In the genomic region with DNA sequence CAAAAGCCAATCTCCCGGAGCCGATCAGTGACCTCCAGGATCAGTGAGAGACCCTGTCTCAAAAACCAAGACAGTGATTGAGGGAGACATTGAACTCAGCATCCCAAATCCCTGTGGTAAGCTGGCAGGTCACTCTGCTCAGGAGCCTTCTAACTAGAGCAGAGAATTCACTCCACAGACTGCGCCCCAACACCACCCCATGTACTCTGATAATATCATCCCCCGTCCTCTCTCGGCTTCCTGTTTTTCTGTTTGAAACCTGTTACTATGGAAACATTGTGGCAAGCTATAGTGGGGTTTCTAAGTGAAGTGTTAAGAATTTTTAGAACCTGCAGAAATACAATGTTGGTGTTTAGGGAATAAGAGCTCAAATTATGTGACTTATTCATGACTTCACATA, we compare ENCODE assay signal across 8 mouse cellular contexts. TPM values are rescaled to one million over a fixed set of nuclear protein-coding genes. Genes with fewer than 3 reads are reported as not detected.
DNase-seq lines count a peak whose midpoint lies in the region; ATAC-seq lines count a peak whose summit lies in the region.

No protein-coding gene starts in this region.

- H3K4me3 ChIP-seq in liver, embryonic 11.5 days (ENCODE audit: low read depth, low read length), result no peak overlapping the region

- peaks cover 8% of the 10 kb centered on the region for H3K4me1 ChIP-seq in liver, embryonic 11.5 days (replicated peaks; ENCODE audit: control insufficient read depth, insufficient read depth, low read length)

- DNase-seq in frontal cortex, postnatal 25 days (ENCODE audit: low spot score in 2 of 2), result no peak
- peak; percentile 46 for DNase-seq in right cerebral cortex, adult 18-20 months
- no peak for DNase-seq in right cerebral cortex, postnatal 25 days
- peak; percentile 83 for DNase-seq in thymus, postnatal 14 days
- DNase-seq in liver, embryonic 11.5 days (ENCODE audit: low spot score), result no peak
- no peak for DNase-seq in gastrocnemius, postnatal 4 days (ENCODE audit: low spot score in 2 of 2)

- ATAC-seq in frontal cortex, adult (ENCODE audit: low TSS enrichment), result peak; percentile 41; the same call in 1 of the 2 replicates
- ATAC-seq in megakaryocyte, adult 5-6 weeks (ENCODE audit: poor library complexity, severe bottlenecking), result peak; percentile 85
- no peak for ATAC-seq in liver, embryonic 11.5 days (replicated peaks; ENCODE audit: low FRiP score)

- no peaks in the 10 kb centered on the region for H3K27me3 ChIP-seq in liver, embryonic 11.5 days (replicated peaks; ENCODE audit: control insufficient read depth, insufficient read depth, low read length)

- no peak overlapping the region for H3K4me2 ChIP-seq in liver, embryonic 11.5 days

- no peaks in the 10 kb centered on the region for H3K9me3 ChIP-seq in liver, embryonic 11.5 days (ENCODE audit: control insufficient read depth, low read length)

- H3K9ac ChIP-seq in liver, embryonic 11.5 days (ENCODE audit: low read depth, low read length), result no peak overlapping the region

- WGBS in liver, embryonic 11.5 days, result 54% methylated on average over 5 of the region's 5 CpGs

- H3K36me3 ChIP-seq in liver, embryonic 11.5 days (ENCODE audit: control insufficient read depth, insufficient read depth, low read length), result no peaks in the 10 kb centered on the region

- H3K27ac ChIP-seq in liver, embryonic 11.5 days (ENCODE audit: low read depth, low read length), result no peak overlapping the region

RNA-seq across cellular contexts. Expression of a gene that starts 8.9 kb away (rescaled TPM):
- total RNA-seq in megakaryocyte, adult 5-6 weeks (2015), result 17.7 and 18.8 TPM in 2 replicates
- total RNA-seq in megakaryocyte, adult 5-6 weeks (2017), result 27.2 and 35.4 TPM in 2 replicates
- 42.3 and 45.6 TPM in 2 replicates for polyA plus RNA-seq in liver, embryonic 11.5 days (2014; fragmentation: Nextera tagmentation; extraction: Ambion mirVana)
- 10 to 100 TPM; 63.2 to 72.8 TPM for total RNA-seq in gastrocnemius, postnatal 4 days (2021)

RNA-seq across cellular contexts. Expression of a gene that starts 37.5 kb away (rescaled TPM):
- total RNA-seq in megakaryocyte, adult 5-6 weeks (2015), result 71.4 and 79.9 TPM in 2 replicates
- 37.3 and 43.7 TPM in 2 replicates for total RNA-seq in megakaryocyte, adult 5-6 weeks (2017)
- polyA plus RNA-seq in liver, embryonic 11.5 days (2014; fragmentation: Nextera tagmentation; extraction: Ambion mirVana), result 26.2 and 27.8 TPM in 2 replicates
- 10 to 100 TPM; 30.4 to 36.9 TPM for total RNA-seq in gastrocnemius, postnatal 4 days (2021)

Comparison
In these comparisons a context has a peak if more than half of its experiments do, and no peak if none do; other contexts are left out.
1. DNase-seq: peak in right cerebral cortex, adult 18-20 months (single experiment) and thymus, postnatal 14 days (single experiment); none in frontal cortex, postnatal 25 days (0 of 2), right cerebral cortex, postnatal 25 days (single experiment), liver, embryonic 11.5 days (single experiment) and gastrocnemius, postnatal 4 days (0 of 2).